Mouse (Mus musculus) T-helper 1 cell (primary cell): ENCODE measurements around the gene Crispld2.

Source experiments
- in situ Hi-C: fragments of 300-600 bp; cut with MboI, MseI; formaldehyde crosslinking; loops from one replicate; pipeline ENCODE4 v1.15.1; 2025; ENCODE audit warnings: high pct_unique_total_duplicates

Crispld2 gene

GRCm38 (mm10) chr8:120032549-120033208 is 40.4 kb downstream of the Crispld2 start:
- in situ Hi-C loops = no loop called here

- in situ Hi-C loops = no loop called here
These were observed 42.2 kb downstream of the Crispld2 start for GRCm38 (mm10) chr8:120034471-120034870.

- in situ Hi-C loops = no loop called here
These were observed 43.9 kb downstream of the Crispld2 start for GRCm38 (mm10) chr8:120036111-120036510.

DNA sequence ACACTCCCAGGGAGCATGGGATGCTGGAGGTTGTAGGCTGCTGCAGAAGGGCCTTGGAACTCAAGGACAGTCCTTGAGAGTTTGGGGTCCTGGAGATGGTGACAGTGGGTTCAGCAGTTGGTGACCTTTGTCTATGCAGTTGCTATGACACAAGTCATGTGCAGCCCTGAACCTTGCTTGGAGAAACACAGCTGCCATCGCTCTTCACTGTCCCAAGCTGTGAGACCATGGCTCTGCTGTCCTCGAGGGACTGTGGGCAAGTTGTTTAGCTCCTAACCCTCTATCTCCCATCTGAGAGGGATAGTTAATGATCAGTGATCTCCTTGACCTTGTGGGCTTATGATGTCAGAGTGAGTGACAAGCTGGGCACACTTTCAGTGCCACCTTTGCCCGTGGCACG is 44.3 kb downstream of the Crispld2 start:
- in situ Hi-C loops = no loop called here

GRCm38 (mm10) chr8:120037199-120037598 is 45.0 kb downstream of the Crispld2 start:
- in situ Hi-C loops = no loop called here

DNA sequence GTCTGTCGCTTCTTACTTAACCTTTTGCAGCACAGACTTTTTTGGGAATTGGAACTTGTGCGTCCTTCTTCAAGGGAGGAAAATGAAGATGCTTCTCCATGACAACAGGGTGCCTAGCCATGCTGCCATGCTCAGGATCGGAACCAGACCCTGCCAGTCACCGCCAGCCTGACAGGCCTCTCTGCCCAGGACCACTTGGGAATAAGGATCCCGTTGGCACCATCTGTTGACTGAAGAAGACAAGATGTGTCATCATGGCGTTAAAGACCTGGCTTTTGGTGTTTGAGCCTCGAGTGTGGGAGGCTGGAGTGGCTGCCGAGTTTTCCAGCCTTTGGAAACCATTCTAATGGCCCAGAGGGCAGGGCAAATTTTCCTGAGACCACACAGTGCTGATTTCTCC is 45.4 kb downstream of the Crispld2 start:
- in situ Hi-C loops = no loop called here

- in situ Hi-C loops = no loop called here
These were observed 46.5 kb downstream of the Crispld2 start for GRCm38 (mm10) chr8:120038741-120039140.

DNA sequence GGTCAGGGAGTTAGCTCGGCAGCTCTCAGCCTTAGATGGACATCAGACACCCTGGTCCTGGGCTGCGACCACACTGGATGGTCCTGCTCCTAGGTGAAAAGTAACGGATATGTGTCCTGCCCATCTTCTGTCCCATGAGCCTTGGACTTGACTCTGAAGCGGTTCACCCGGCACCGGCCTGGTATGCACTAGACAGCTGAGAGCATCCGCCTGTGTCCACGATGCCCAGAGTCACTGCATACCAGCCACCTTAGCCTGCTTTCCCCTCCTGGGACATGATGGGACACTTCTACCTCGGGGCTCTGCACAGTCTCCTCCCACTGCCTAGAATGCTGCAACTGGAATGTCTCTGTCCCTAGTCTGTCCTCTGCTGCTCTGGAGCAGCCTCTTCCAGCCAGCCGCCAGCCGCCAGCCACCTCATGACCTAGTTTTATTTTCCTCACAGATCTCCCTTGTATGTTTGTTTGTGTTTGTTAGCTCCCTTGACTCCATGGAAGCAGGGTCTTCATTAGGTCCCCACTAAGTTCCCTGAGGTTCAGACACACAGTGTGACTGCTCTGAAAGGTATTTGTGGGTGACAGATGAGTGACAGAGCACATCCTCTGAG is 47.2 kb downstream of the Crispld2 start:
- in situ Hi-C loops = no loop called here

GRCm38 (mm10) chr8:120040861-120041260 is 48.6 kb downstream of the Crispld2 start:
- in situ Hi-C loops = no loop called here

DNA sequence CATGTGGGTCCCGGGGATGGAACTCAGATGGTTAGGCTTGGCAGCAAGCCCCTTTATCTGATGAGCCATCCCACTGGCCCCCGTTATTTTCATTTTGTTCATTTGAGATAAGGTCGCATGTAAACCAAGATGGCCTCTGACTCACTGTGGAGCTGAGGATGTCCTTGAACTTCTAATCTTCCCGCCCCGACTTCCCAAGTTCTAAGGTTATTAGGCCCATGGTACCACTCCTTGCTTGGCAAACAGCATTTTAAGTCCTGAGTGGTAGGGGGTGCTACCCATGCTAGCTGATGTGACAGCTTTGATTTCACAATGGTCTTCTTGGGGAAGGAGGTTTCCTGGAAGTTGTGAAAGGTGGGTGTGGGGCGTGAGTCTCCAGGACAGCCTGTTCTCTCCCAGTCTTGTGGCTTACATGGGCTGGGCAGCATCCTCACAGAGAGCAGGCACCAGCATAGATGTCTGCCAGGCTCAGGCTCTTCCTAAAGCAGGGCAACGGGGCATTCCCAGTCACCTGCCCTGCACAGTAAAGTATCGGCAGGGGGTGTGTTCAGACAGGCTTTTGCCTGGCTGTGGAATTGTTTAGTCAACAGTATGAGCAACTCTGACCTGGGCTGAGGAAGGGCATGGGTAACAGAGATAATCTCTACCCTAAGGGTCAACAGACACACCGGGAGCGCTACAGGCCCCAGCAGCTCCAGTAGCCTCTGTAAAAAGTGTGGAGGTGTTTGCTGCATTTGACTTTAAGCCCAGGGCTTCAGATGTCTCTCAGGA is 50.5 kb downstream of the Crispld2 start:
- in situ Hi-C loops = no loop called here

- in situ Hi-C loops = no loop called here
These were observed 52.7 kb downstream of the Crispld2 start for GRCm38 (mm10) chr8:120044907-120045306.

- in situ Hi-C loops = no loop called here
These were observed 53.2 kb downstream of the Crispld2 start for GRCm38 (mm10) chr8:120045471-120045870.

- in situ Hi-C loops = no loop called here
These were observed 54.2 kb downstream of the Crispld2 start for GRCm38 (mm10) chr8:120046258-120047020.

DNA sequence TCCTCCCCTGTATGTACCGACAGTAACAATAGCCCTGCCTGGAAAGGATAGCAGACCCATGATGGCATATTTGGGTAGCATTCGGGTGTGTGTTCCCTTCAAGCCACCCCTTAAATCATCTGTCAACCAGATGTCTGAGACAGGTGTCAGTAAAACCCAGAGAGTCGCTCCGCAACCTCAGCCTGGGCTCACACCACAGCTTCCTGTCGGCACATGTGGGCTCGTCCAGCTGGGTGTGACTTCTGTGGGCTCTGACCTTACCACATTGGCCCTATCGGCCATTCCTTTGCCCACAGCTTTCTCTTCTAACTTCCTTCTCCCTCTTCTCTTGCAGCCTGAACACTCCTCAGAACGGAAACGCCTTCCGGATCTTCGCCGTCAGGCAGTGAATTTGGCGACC is 57.7 kb downstream of the Crispld2 start:
- in situ Hi-C loops = no loop called here

- in situ Hi-C loops = no loop called here
These were observed 58.1 kb downstream of the Crispld2 start for GRCm38 (mm10) chr8:120050376-120050775.

- in situ Hi-C loops = no loop called here
These were observed 58.8 kb downstream of the Crispld2 start for GRCm38 (mm10) chr8:120051006-120051405.

- in situ Hi-C loops = no loop called here
These were observed 59.7 kb downstream of the Crispld2 start for GRCm38 (mm10) chr8:120051908-120052307.

DNA sequence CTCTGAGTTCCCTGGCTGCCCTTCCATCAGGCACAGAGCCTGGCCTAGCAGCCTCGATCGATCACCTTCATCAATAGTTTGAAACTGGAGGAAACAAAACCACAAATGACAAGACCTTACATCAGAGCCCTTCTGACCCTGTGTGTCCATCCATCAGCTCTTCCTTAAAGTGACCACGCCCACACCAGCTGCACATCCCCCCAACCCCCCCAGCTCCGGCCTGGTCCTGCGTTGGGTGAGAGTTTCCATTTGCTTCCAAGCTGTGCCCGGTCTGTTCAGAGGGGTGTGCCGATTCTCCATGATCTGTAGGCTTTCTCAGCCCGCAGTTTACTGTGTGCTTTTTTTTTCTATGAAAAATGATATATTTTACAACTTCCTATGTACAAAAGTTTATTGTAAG is 60.1 kb downstream of the Crispld2 start:
- in situ Hi-C loops = no loop called here

GRCm38 (mm10) chr8:120054833-120055232 is 62.6 kb downstream of the Crispld2 start:
- in situ Hi-C loops = no loop called here

- in situ Hi-C loops = no loop called here
These were observed 64.8 kb downstream of the Crispld2 start for GRCm38 (mm10) chr8:120057078-120057477.

DNA sequence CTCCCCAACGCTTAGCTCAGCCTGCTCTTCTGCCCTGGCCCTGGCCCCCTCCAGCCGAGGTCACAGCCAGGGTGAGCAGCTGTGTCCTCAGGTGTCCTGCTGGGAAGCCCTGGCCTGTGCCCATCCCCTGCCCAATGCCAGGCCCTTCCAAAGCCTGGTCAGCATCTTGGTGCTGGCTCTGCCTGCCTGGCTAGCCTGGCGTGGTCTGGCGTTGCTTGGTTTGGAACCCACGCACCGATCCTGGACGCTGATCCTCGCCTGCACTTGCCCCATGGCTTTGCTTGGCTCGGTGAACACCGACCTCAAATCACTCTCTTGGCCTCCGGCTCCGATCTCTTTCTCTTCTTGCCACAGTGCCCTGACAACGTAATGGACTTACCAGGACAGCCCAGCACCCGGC is 70.5 kb downstream of the Crispld2 start:
- in situ Hi-C loops = loop anchor here (5.0 kb wide), 1 partner anchor 65 kb away; no protein-coding TSS in a partner anchor

DNA sequence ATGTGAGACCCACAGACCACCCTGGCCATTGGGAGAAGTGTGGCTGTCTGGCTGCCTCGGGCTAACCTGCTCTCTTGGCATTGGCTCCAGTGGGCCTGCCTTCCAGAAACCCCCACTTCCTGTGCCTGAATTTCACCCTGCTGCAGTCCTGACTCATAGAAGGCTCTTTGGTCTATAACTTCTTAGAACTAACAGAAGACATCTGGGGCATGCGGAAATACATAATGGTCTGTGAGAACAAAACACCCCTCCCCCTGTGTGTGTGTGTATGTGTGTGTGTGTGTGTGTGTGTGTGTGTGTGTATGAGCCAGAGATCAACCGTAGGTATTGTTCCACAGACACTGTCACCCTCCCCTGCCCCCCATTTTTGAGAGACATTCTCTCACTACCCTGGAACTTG is 71.1 kb downstream of the Crispld2 start:
- in situ Hi-C loops = loop anchor here (5.0 kb wide), 1 partner anchor 66 kb away; no protein-coding TSS in a partner anchor
